Mouse (Mus musculus): ENCODE data around the gene Iqcf6. TPM values are rescaled to one million over a fixed set of nuclear protein-coding genes. Genes with fewer than 3 reads are reported as not detected.

Gene Iqcf6
- polyA plus RNA-seq, 1 experiment from 2014 or later, result not detected

- Histone ChIP-seq H3K9me3 (no peaks in the 10 kb centered on the region), H3K4me1 (peaks cover 43% of the 10 kb centered on the region), H3K27ac (replicated peaks) (no peak overlapping the region), H3K27me3 (replicated peaks; ENCODE audit: low read depth, poor library complexity, severe bottlenecking) (peaks cover 28% of the 10 kb centered on the region), H3K4me3 (no peak overlapping the region), H3K36me3 (replicated peaks) (peaks cover 56% of the 10 kb centered on the region)
- 63% methylated on average over 1 of the region's 1 CpGs for WGBS
- no peak for DNase-seq (ENCODE audit: low spot score)
Measured at GRCm38 (mm10) chr9:106659935-106660334, 33.6 kb downstream of the Iqcf6 start.

GRCm38 (mm10) chr9:106663200-106663599, 36.8 kb downstream of the Iqcf6 start:
- H3K27ac ChIP-seq (replicated peaks), result no peak overlapping the region
- no peak overlapping the region for H3K4me3 ChIP-seq
- H3K4me1 ChIP-seq, result peaks cover 25% of the 10 kb centered on the region
- DNase-seq (ENCODE audit: low spot score), result no peak
- 82% methylated on average over 6 of the region's 6 CpGs for WGBS
- no peaks in the 10 kb centered on the region for H3K9me3 ChIP-seq
- H3K36me3 ChIP-seq (replicated peaks), result peaks cover 77% of the 10 kb centered on the region
- no peaks in the 10 kb centered on the region; the same call in 1 of the 2 replicates for H3K27me3 ChIP-seq (replicated peaks; ENCODE audit: low read depth, poor library complexity, severe bottlenecking)

DNA sequence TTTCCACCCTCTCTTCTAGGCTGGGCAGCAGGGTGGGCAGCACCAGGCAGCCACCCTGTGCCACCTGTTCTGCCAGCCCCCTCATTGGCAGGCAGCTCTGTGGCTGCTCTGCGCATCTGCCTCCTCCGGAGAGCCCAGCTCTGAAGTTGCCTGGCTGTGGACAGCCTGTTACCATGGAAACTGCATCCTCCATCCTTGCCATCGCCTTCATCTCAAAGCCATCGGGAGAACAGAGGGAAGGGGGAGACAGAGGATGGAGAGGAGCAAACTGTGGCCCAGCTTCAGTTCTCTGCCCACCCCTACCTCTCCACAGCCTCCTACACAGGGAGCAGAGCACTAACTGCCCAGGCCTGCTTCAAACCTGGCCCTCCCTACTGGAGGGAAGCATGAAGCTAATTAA, 38.1 kb downstream of the Iqcf6 start:
- DNase-seq (ENCODE audit: low spot score), result no peak
- Histone ChIP-seq H3K27me3 (replicated peaks; ENCODE audit: low read depth, poor library complexity, severe bottlenecking) (no peaks in the 10 kb centered on the region), H3K9me3 (no peaks in the 10 kb centered on the region), H3K27ac (replicated peaks) (no peak overlapping the region), H3K36me3 (replicated peaks) (peaks cover 77% of the 10 kb centered on the region), H3K4me1 (peaks cover 18% of the 10 kb centered on the region), H3K4me3 (no peak overlapping the region)
- 78% methylated on average over 4 of the region's 4 CpGs for WGBS

DNA sequence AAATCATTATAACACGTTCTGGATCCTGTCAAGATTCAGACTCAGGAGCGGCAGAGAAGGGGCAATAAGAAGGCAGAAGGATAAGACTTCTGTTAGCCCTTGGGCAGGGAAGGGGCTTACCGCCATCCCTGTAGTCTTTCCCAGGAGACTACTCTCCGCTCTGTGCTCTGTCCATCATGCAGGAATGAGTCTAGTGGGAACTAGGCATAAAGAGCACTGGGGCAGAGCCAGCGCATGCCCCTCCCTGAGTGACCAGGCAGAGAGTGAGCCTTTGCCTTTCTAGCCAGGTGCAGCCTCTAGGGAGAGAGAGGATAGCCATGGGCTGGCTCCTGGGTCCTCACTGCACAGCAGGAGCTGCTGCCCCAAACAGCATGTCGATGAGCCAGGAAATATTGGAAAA, 38.5 kb downstream of the Iqcf6 start:
- H3K36me3 ChIP-seq (replicated peaks), result peaks cover 80% of the 10 kb centered on the region
- 86% methylated on average over 6 of the region's 6 CpGs for WGBS
- H3K9me3 ChIP-seq, result no peaks in the 10 kb centered on the region
- no peak overlapping the region for H3K4me3 ChIP-seq
- peaks cover 15% of the 10 kb centered on the region for H3K4me1 ChIP-seq
- no peak overlapping the region for H3K27ac ChIP-seq (replicated peaks)
- no peak for DNase-seq (ENCODE audit: low spot score)
- no peaks in the 10 kb centered on the region for H3K27me3 ChIP-seq (replicated peaks; ENCODE audit: low read depth, poor library complexity, severe bottlenecking)

- no peak overlapping the region for H3K27ac ChIP-seq (replicated peaks)
- no peaks in the 10 kb centered on the region for H3K9me3 ChIP-seq
- peaks cover 55% of the 10 kb centered on the region for H3K36me3 ChIP-seq (replicated peaks)
- H3K4me1 ChIP-seq, result no peaks in the 10 kb centered on the region
- 93% methylated on average over 2 of the region's 2 CpGs for WGBS
- DNase-seq (ENCODE audit: low spot score), result no peak
- H3K4me3 ChIP-seq, result no peak overlapping the region
- no peaks in the 10 kb centered on the region for H3K27me3 ChIP-seq (replicated peaks; ENCODE audit: low read depth, poor library complexity, severe bottlenecking)
Measured at GRCm38 (mm10) chr9:106673860-106674259, 47.5 kb downstream of the Iqcf6 start.

GRCm38 (mm10) chr9:106675480-106675879, 49.1 kb downstream of the Iqcf6 start:
- H3K4me3 ChIP-seq, result no peak overlapping the region
- no peaks in the 10 kb centered on the region for H3K27me3 ChIP-seq (replicated peaks; ENCODE audit: low read depth, poor library complexity, severe bottlenecking)
- peaks cover 57% of the 10 kb centered on the region for H3K36me3 ChIP-seq (replicated peaks)
- H3K27ac ChIP-seq (replicated peaks), result no peak overlapping the region
- DNase-seq (ENCODE audit: low spot score), result peak; percentile 78
- no peaks in the 10 kb centered on the region for H3K9me3 ChIP-seq
- no peaks in the 10 kb centered on the region for H3K4me1 ChIP-seq
- 1% methylated on average over 1 of the region's 1 CpGs for WGBS

GRCm38 (mm10) chr9:106675965-106676364, 49.6 kb downstream of the Iqcf6 start:
- Histone ChIP-seq H3K27ac (replicated peaks) (no peak overlapping the region), H3K4me1 (no peaks in the 10 kb centered on the region), H3K4me3 (no peak overlapping the region), H3K9me3 (no peaks in the 10 kb centered on the region), H3K27me3 (replicated peaks; ENCODE audit: low read depth, poor library complexity, severe bottlenecking) (no peaks in the 10 kb centered on the region), H3K36me3 (replicated peaks) (peaks cover 61% of the 10 kb centered on the region)
- DNase-seq (ENCODE audit: low spot score), result no peak
- 80% methylated on average over 9 of the region's 9 CpGs for WGBS

DNA sequence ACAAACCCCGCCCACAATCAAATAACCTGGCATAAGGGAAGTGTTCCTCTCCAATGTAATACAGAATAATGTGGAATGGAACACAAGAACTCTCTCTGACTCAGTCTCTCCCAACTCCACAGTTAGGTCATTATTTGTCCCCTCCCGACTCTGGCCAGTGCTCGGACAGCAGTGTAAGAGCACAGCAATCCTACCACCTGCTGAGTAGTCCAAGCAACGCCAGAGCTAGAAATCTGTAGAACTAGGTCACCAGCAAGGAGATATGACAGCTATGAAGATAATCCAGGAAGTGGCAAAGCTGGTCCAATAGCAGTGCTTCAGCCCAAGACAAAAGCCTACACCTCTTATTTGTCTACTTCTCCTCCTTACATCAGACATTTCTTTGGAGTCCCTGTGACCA, 50.2 kb downstream of the Iqcf6 start:
- Histone ChIP-seq H3K9me3 (no peaks in the 10 kb centered on the region), H3K4me1 (no peaks in the 10 kb centered on the region), H3K27me3 (replicated peaks; ENCODE audit: low read depth, poor library complexity, severe bottlenecking) (no peaks in the 10 kb centered on the region), H3K36me3 (replicated peaks) (peaks cover 61% of the 10 kb centered on the region), H3K27ac (replicated peaks) (no peak overlapping the region), H3K4me3 (no peak overlapping the region)
- no peak for DNase-seq (ENCODE audit: low spot score)
- WGBS, result 76% methylated on average over 4 of the region's 4 CpGs

Other genes with a start within 250 kb of the Iqcf6 start
- 1,047 and 1,078 TPM in 2 replicates for gene Rpl29, start 197.1 kb upstream of the Iqcf6 start, polyA plus RNA-seq (2016; fragmentation: Nextera tagmentation; extraction: Ambion mirVana)
- 43.2 and 46.1 TPM in 2 replicates for gene Acy1, start 188.3 kb upstream of the Iqcf6 start, polyA plus RNA-seq (2016; fragmentation: Nextera tagmentation; extraction: Ambion mirVana)
- 6.0 and 6.4 TPM in 2 replicates for gene Abhd14b, start 179.1 kb upstream of the Iqcf6 start, polyA plus RNA-seq (2016; fragmentation: Nextera tagmentation; extraction: Ambion mirVana)
- 40.1 and 40.4 TPM in 2 replicates for gene Abhd14a, start 178.9 kb upstream of the Iqcf6 start, polyA plus RNA-seq (2016; fragmentation: Nextera tagmentation; extraction: Ambion mirVana)
- 320 and 346 TPM in 2 replicates for gene Pcbp4, start 173.3 kb upstream of the Iqcf6 start, polyA plus RNA-seq (2016; fragmentation: Nextera tagmentation; extraction: Ambion mirVana)
- 0.16 and 0.55 TPM in 2 replicates for gene Gpr62, start 160.6 kb upstream of the Iqcf6 start, polyA plus RNA-seq (2016; fragmentation: Nextera tagmentation; extraction: Ambion mirVana)
- 77.5 and 83.8 TPM in 2 replicates for gene Rrp9, start 150.6 kb upstream of the Iqcf6 start, polyA plus RNA-seq (2016; fragmentation: Nextera tagmentation; extraction: Ambion mirVana)
- gene Parp3, start 149.6 kb upstream of the Iqcf6 start, polyA plus RNA-seq (2016; fragmentation: Nextera tagmentation; extraction: Ambion mirVana), result 1.6 and 3.2 TPM in 2 replicates
- gene Iqcf1, start 126.6 kb upstream of the Iqcf6 start, polyA plus RNA-seq (2016; fragmentation: Nextera tagmentation; extraction: Ambion mirVana), result not detected in 2 replicates
- not detected in 2 replicates for gene Iqcf5, start 112.0 kb upstream of the Iqcf6 start, polyA plus RNA-seq (2016; fragmentation: Nextera tagmentation; extraction: Ambion mirVana)
- gene Iqcf3, start 65.0 kb upstream of the Iqcf6 start, polyA plus RNA-seq (2016; fragmentation: Nextera tagmentation; extraction: Ambion mirVana), result not detected in 2 replicates
- gene Iqcf4, start 55.6 kb upstream of the Iqcf6 start, polyA plus RNA-seq (2016; fragmentation: Nextera tagmentation; extraction: Ambion mirVana), result not detected in 2 replicates
- 5.8 and 8.3 TPM in 2 replicates for gene Grm2, start 29.5 kb downstream of the Iqcf6 start, polyA plus RNA-seq (2016; fragmentation: Nextera tagmentation; extraction: Ambion mirVana)
- gene Tex264, start 59.3 kb downstream of the Iqcf6 start, polyA plus RNA-seq (2016; fragmentation: Nextera tagmentation; extraction: Ambion mirVana), result 27.4 and 28.7 TPM in 2 replicates
- gene Rad54l2, start 162.6 kb downstream of the Iqcf6 start, polyA plus RNA-seq (2016; fragmentation: Nextera tagmentation; extraction: Ambion mirVana), result 10.2 and 10.8 TPM in 2 replicates
- gene Dcaf1, start 195.3 kb downstream of the Iqcf6 start, polyA plus RNA-seq (2016; fragmentation: Nextera tagmentation; extraction: Ambion mirVana), result 30.7 and 34.8 TPM in 2 replicates

Data from embryonic facial prominence, embryonic 10.5 days (tissue).